Mouse (Mus musculus): ENCODE measurements at regions not wholly inside any gene's neighbourhood (a gene's known extent, or its start where the extent isn't known, plus 50 kb on each side); places are given as distances from the start of the nearest gene placed in this dataset.
"Not testable (repeated sequence)": the region's sequence is repeated elsewhere in the genome, so short reads cannot be mapped to it uniquely, and the experiment has no call there.

DNA sequence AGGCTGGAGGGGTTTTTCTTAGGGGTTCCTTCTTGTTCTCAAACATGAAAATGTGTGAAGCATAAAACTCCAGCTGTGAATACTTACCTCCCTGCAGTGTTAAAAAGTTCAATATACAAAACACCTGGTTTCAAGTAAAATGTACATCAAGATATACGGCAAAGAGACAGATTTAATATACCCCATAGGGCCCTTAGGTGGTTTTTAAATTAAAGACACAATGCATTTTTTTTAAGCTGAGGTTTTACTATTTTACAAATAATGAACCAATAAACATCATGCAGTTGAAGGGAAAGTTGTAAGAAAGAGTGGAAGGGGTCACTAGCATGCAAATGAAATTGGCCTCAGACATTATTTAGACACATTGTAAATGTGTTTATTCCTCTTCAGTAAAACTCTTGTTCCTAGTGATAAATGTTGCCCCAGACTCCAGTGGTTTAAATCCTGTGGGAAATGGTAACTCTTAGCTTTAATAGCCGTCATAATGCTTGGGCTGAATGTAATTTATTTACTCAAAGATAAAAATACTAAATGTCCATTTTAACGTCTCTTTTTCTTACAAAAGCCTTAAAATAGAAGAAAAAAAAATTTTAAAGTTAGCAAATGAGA is 1337.9 kb downstream of the Efnb2 start:
- Histone ChIP-seq H3K4me2 (no peak overlapping the region), H3K4me3 (replicated peaks) (no peak overlapping the region), H3K4me1 (no peaks in the 10 kb centered on the region), H3K36me3 (no peaks in the 10 kb centered on the region), H3K27me3 (replicated peaks) (no peaks in the 10 kb centered on the region), H3K9ac (no peak overlapping the region), H3K27ac (no peak overlapping the region), H3K9me3 (no peaks in the 10 kb centered on the region)
- ATAC-seq (ENCODE audit: insufficient read depth, low FRiP score, low read depth) = no peak
- WGBS = 24% methylated on average over 3 of the region's 3 CpGs

GRCm38 (mm10) chr8:7322376-7323066 is 1338.5 kb downstream of the Efnb2 start:
- Histone ChIP-seq H3K27me3 (replicated peaks) (no peaks in the 10 kb centered on the region), H3K4me2 (no peak overlapping the region), H3K4me1 (no peaks in the 10 kb centered on the region), H3K27ac (no peak overlapping the region), H3K36me3 (no peaks in the 10 kb centered on the region), H3K4me3 (replicated peaks) (no peak overlapping the region), H3K9ac (no peak overlapping the region), H3K9me3 (no peaks in the 10 kb centered on the region)
- whole genome bisulfite sequencing = 50% methylated on average over 12 of the region's 12 CpGs
- ATAC-seq (ENCODE audit: insufficient read depth, low FRiP score, low read depth) = no peak

- 56% methylated on average over 4 of the region's 4 CpGs for WGBS
- no peak overlapping the region for H3K4me2 ChIP-seq
- ATAC-seq (ENCODE audit: insufficient read depth, low FRiP score, low read depth) = no peak
Observed at GRCm38 (mm10) chr8:7316806-7317355, 1344.2 kb downstream of the Efnb2 start.

GRCm38 (mm10) chr8:7309239-7309638 is 1351.8 kb downstream of the Efnb2 start:
- no peak overlapping the region for H3K4me2 ChIP-seq
- H3K27me3 ChIP-seq (replicated peaks) = no peaks in the 10 kb centered on the region
- no peaks in the 10 kb centered on the region for H3K4me1 ChIP-seq
- no peaks in the 10 kb centered on the region for H3K36me3 ChIP-seq
- H3K27ac ChIP-seq = no peak overlapping the region
- no peaks in the 10 kb centered on the region for H3K9me3 ChIP-seq
- H3K9ac ChIP-seq = no peak overlapping the region
- no peak overlapping the region for H3K4me3 ChIP-seq (replicated peaks)
- WGBS = 77% methylated on average over 2 of the region's 2 CpGs
- no peak for ATAC-seq (ENCODE audit: insufficient read depth, low FRiP score, low read depth)

More at GRCm38 (mm10) chr8:7316806-7317355, 1344.2 kb downstream of the Efnb2 start:
- Histone ChIP-seq H3K4me1 (no peaks in the 10 kb centered on the region), H3K36me3 (no peaks in the 10 kb centered on the region), H3K27ac (no peak overlapping the region), H3K4me3 (replicated peaks) (no peak overlapping the region), H3K9me3 (no peaks in the 10 kb centered on the region), H3K9ac (no peak overlapping the region), H3K27me3 (replicated peaks) (no peaks in the 10 kb centered on the region)

GRCm38 (mm10) chr8:7289361-7289760 is 1371.7 kb downstream of the Efnb2 start:
- Histone ChIP-seq H3K4me2 (no peak overlapping the region), H3K4me3 (replicated peaks) (no peak overlapping the region), H3K36me3 (no peaks in the 10 kb centered on the region), H3K27ac (no peak overlapping the region), H3K4me1 (no peaks in the 10 kb centered on the region), H3K9ac (no peak overlapping the region), H3K27me3 (replicated peaks) (no peaks in the 10 kb centered on the region), H3K9me3 (no peaks in the 10 kb centered on the region)
- ATAC-seq (ENCODE audit: insufficient read depth, low FRiP score, low read depth) = no peak
- 63% methylated on average over 7 of the region's 7 CpGs for WGBS

DNA sequence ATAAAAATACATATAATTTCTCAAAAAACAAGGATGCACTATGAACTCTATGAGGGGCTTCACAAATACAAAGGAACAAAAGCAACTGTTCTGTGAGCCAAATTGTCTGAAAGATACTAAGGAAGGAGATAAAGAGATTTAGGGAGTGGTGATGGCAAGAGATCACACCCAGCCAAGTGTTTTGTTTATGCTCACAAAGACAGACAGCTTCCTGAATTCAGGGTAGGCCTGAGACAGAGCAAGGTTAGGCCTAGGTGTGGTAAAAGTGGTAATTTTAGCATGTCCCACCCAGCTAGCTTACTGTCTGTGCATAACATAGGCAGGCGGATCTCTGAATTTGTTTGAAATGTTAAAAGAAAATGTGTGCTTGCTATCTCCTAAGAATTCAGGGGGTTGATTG is 1374.5 kb downstream of the Efnb2 start:
- 86% methylated on average over 1 of the region's 1 CpGs for WGBS
- Histone ChIP-seq H3K4me2 (no peak overlapping the region), H3K27ac (no peak overlapping the region), H3K4me1 (no peaks in the 10 kb centered on the region), H3K9me3 (no peaks in the 10 kb centered on the region), H3K9ac (no peak overlapping the region), H3K36me3 (no peaks in the 10 kb centered on the region), H3K27me3 (replicated peaks) (no peaks in the 10 kb centered on the region), H3K4me3 (replicated peaks) (no peak overlapping the region)
- no peak for ATAC-seq (ENCODE audit: insufficient read depth, low FRiP score, low read depth)

GRCm38 (mm10) chr8:7267406-7267805 is 1393.6 kb downstream of the Efnb2 start:
- H3K27me3 ChIP-seq (replicated peaks) = no peaks in the 10 kb centered on the region
- H3K9me3 ChIP-seq = no peaks in the 10 kb centered on the region
- no peaks in the 10 kb centered on the region for H3K4me1 ChIP-seq
- H3K4me3 ChIP-seq (replicated peaks) = no peak overlapping the region
- no peak for ATAC-seq (ENCODE audit: insufficient read depth, low FRiP score, low read depth)
- H3K4me2 ChIP-seq = no peak overlapping the region
- no peaks in the 10 kb centered on the region for H3K36me3 ChIP-seq
- no peak overlapping the region for H3K27ac ChIP-seq
- 85% methylated on average over 3 of the region's 3 CpGs for WGBS
- H3K9ac ChIP-seq = no peak overlapping the region

- H3K4me1 ChIP-seq; H3K4me3 ChIP-seq (replicated peaks); H3K36me3 ChIP-seq; H3K4me2 ChIP-seq; H3K9ac ChIP-seq; ATAC-seq (ENCODE audit: insufficient read depth, low FRiP score, low read depth); H3K9me3 ChIP-seq; H3K27me3 ChIP-seq (replicated peaks); H3K27ac ChIP-seq: not testable (repeated sequence)
- 86% methylated on average over 9 of the region's 9 CpGs for WGBS
Observed at GRCm38 (mm10) chr8:7254336-7254735, 1406.7 kb downstream of the Efnb2 start.

DNA sequence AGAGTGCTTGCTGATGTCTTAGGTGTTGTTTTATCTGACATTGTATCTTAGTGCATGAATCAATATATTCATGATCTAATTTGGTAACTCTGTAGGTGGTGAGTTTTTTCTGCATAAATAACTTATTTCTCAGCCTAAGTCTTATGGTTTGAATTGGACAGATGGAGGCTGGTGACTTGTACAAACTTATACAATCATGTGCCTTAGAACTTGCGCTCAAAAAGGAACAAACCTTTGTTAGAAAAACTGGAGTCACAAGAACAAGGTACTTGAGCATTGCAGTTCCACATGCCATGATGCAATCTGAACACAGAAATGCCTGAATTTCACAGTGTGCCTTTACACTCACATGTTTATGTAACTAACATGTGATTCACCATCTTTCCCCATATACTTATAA is 1420.7 kb downstream of the Efnb2 start:
- no peaks in the 10 kb centered on the region for H3K27me3 ChIP-seq (replicated peaks)
- H3K27ac ChIP-seq = no peak overlapping the region
- no peak for ATAC-seq (ENCODE audit: insufficient read depth, low FRiP score, low read depth)
- no peaks in the 10 kb centered on the region for H3K9me3 ChIP-seq
- H3K36me3 ChIP-seq = no peaks in the 10 kb centered on the region
- H3K4me1 ChIP-seq = no peaks in the 10 kb centered on the region
- WGBS = 86% methylated on average over 1 of the region's 1 CpGs
- H3K4me3 ChIP-seq (replicated peaks) = no peak overlapping the region
- H3K4me2 ChIP-seq = no peak overlapping the region
- no peak overlapping the region for H3K9ac ChIP-seq

DNA sequence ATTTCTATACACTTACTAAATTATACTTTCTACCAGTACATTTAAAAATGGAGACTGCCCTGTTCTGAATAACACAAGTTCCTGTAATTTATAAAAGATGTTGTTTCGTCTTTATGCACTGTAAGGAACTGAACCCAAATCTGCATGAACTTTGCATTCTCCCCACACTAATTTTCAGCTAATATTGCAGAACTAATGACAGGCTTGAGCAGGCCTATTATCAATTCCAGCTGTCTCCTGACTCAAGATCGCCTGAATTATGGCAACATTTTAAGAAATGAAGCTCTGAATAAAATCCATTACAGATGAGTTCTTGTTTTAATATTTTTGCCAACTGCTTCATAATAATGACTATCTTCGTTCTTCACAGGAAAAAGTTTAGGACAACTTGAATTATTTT is 1427.0 kb downstream of the Efnb2 start:
- ATAC-seq (ENCODE audit: insufficient read depth, low FRiP score, low read depth) = no peak
- no peak overlapping the region for H3K4me3 ChIP-seq (replicated peaks)
- H3K4me2 ChIP-seq = no peak overlapping the region

DNA sequence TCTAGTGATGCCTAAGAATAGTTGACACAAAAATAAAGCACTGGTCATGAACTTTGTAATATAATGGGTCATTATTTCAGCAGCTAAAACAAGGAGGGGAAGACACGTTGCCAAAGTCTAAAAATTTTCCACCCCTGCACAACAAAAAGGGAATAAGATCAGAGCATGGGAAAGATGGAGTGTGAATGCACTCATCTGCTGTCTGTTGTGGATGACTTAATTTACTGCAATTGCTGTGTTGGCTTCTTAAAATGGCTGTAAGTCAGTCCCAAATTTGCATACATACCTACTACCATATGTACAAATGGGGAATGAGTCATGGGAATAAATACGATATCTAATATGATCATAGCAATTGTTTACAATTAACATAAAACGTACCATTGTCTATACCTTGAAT is 1441.7 kb downstream of the Efnb2 start:
- 68% methylated on average over 3 of the region's 3 CpGs for WGBS
- Histone ChIP-seq H3K4me3 (replicated peaks) (no peak overlapping the region), H3K9ac (no peak overlapping the region), H3K4me2 (no peak overlapping the region), H3K36me3 (no peaks in the 10 kb centered on the region), H3K9me3 (no peaks in the 10 kb centered on the region), H3K27me3 (replicated peaks) (no peaks in the 10 kb centered on the region), H3K4me1 (no peaks in the 10 kb centered on the region), H3K27ac (no peak overlapping the region)
- no peak for ATAC-seq (ENCODE audit: insufficient read depth, low FRiP score, low read depth)

More for the DNA sequence above, 1427.0 kb downstream of the Efnb2 start:
- H3K27ac ChIP-seq = no peak overlapping the region
- no peaks in the 10 kb centered on the region for H3K36me3 ChIP-seq
- 72% methylated on average over 3 of the region's 3 CpGs for WGBS
- no peaks in the 10 kb centered on the region for H3K4me1 ChIP-seq
- H3K9ac ChIP-seq = no peak overlapping the region
- no peaks in the 10 kb centered on the region for H3K9me3 ChIP-seq
- no peaks in the 10 kb centered on the region for H3K27me3 ChIP-seq (replicated peaks)

GRCm38 (mm10) chr8:7207178-7207577 is 1453.9 kb downstream of the Efnb2 start:
- no peak overlapping the region for H3K4me3 ChIP-seq (replicated peaks)

More at GRCm38 (mm10) chr8:7207178-7207577, 1453.9 kb downstream of the Efnb2 start:
- 38% methylated on average over 3 of the region's 3 CpGs for WGBS
- Histone ChIP-seq H3K9ac (no peak overlapping the region), H3K36me3 (no peaks in the 10 kb centered on the region), H3K9me3 (no peaks in the 10 kb centered on the region), H3K27ac (no peak overlapping the region), H3K4me1 (no peaks in the 10 kb centered on the region), H3K27me3 (replicated peaks) (no peaks in the 10 kb centered on the region), H3K4me2 (no peak overlapping the region)
- no peak for ATAC-seq (ENCODE audit: insufficient read depth, low FRiP score, low read depth)

Measured in stomach, embryonic 15.5 days (tissue).